Mouse (Mus musculus) intestine, embryonic 15.5 days (tissue): Measurements from ENCODE around the gene Krt83. TPM values are rescaled to one million over a fixed set of nuclear protein-coding genes. Genes with fewer than 3 reads are reported as not detected.

ENCODE experiments used
- polyA plus RNA-seq: library from polyadenylated mRNA; unstranded; fragments of >200 nt; fragmentation: Nextera tagmentation; extraction: Ambion mirVana; gene quantifications from 2 replicates; pipeline ENCODE4 v1.2.1, GENCODE M21; 2015

The Krt83 gene
- polyA plus RNA-seq, 1 experiment from 2014 or later: 0.19 TPM

Other genes with a start within 250 kb of the Krt83 start
- gene Nr4a1, start 237.2 kb downstream of the Krt83 start, polyA plus RNA-seq: 7.9 and 8.9 TPM in 2 replicates
- gene Atg101, start 207.2 kb downstream of the Krt83 start, polyA plus RNA-seq: 61.1 and 62.0 TPM in 2 replicates
- gene 6030408B16Rik, start 198.3 kb downstream of the Krt83 start, polyA plus RNA-seq: 4.1 TPM in 2 replicates
- gene Krt80, start 121.3 kb downstream of the Krt83 start, polyA plus RNA-seq: 1.2 TPM in 2 replicates
- gene Krt7, start 80.5 kb downstream of the Krt83 start, polyA plus RNA-seq: 134 and 137 TPM in 2 replicates
- 0.20 and 0.21 TPM in 2 replicates for gene Krt87, start 52.7 kb downstream of the Krt83 start, polyA plus RNA-seq
- gene Krt88, start 43.8 kb downstream of the Krt83 start, polyA plus RNA-seq: not detected in 2 replicates
- gene Krt81, start 27.8 kb downstream of the Krt83 start, polyA plus RNA-seq: not detected in 2 replicates
- 0.14 TPM in 1 of 2 replicates, not detected in the other for gene Krt86, start 18.0 kb downstream of the Krt83 start, polyA plus RNA-seq
- gene Gm49425, start 25.7 kb upstream of the Krt83 start, polyA plus RNA-seq: not detected in 2 replicates
- 0.13 and 0.29 TPM in 2 replicates for gene Krt84, start 41.3 kb upstream of the Krt83 start, polyA plus RNA-seq
- not detected in 2 replicates for gene Krt82, start 59.2 kb upstream of the Krt83 start, polyA plus RNA-seq
- gene Krt90, start 71.4 kb upstream of the Krt83 start, polyA plus RNA-seq: 0.09 and 0.16 TPM in 2 replicates
- not detected in 2 replicates for gene Krt75, start 82.4 kb upstream of the Krt83 start, polyA plus RNA-seq
- not detected in 2 replicates for gene Gm5414, start 136.7 kb upstream of the Krt83 start, polyA plus RNA-seq
- gene Gm5478, start 155.9 kb upstream of the Krt83 start, polyA plus RNA-seq: not detected in 2 replicates
- not detected in 2 replicates for gene Krt6b, start 188.8 kb upstream of the Krt83 start, polyA plus RNA-seq
- gene Krt6a, start 202.8 kb upstream of the Krt83 start, polyA plus RNA-seq: 0.32 and 0.64 TPM in 2 replicates
- gene Krt5, start 221.4 kb upstream of the Krt83 start, polyA plus RNA-seq: 0.25 and 0.87 TPM in 2 replicates